In the genomic region with DNA sequence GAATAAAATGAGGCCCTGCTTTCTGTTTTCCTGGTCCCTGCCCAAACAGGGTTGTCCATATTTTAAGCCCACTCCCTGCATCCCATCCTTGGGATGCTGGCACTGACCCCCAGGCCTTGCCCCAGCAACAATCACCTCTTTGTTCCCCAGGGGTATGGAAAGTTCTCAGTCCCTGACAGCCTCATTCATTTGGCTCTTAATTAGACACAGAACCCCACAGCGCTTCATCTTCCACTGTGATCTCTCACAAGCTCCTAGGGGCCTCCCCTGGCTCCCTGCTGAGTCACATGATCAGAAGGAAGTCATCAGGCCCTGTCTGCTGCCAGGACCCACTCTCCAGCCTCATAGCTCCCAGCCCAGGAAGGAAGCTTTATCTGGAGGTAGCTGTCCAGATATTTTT, we compare ENCODE assay signal across 9 mouse cellular contexts.
A peak's percentile ranks its signal among the peaks of the same experiment; 100 is the strongest.
DNase-seq lines count a peak whose midpoint lies in the region; ATAC-seq and TF ChIP-seq lines count a peak whose summit lies in the region.
"Had no signal": no experiment of that assay in that cellular context is flagged by ENCODE, and none has a peak within 500 bp of the region (broad histone marks: within the 10 kb centered on the region; RNA-seq: fewer than 3 reads in every experiment).

No protein-coding gene starts in this region.

- H3K9ac ChIP-seq in embryonic facial prominence, embryonic 11.5 days (replicated peaks; ENCODE audit: low read length), result no peak overlapping the region
- H3K9ac ChIP-seq in hindbrain, postnatal 0 days (replicated peaks; ENCODE audit: low read length), result no peak overlapping the region
- H3K9ac ChIP-seq: embryonic facial prominence, embryonic 15.5 days had no signal

- no peak for ATAC-seq in embryonic facial prominence, embryonic 11.5 days (replicated peaks; ENCODE audit: insufficient number of reproducible peaks, low FRiP score, low TSS enrichment, low read depth)
- ATAC-seq in hindbrain, postnatal 0 days, result peak; percentile 93

- peak; percentile 15 to 16 for DNase-seq in frontal cortex, postnatal 10 days (ENCODE audit: low spot score in 2 of 2)
- DNase-seq in frontal cortex, postnatal 36 days (ENCODE audit: low spot score in 2 of 2), result no peak
- peak; percentile 16 for DNase-seq in 3T3-L1 (ENCODE audit: low read depth, low spot score)
- peak; percentile 49 for DNase-seq in embryonic facial prominence, embryonic 11.5 days (ENCODE audit: low spot score)
- DNase-seq in hindbrain, postnatal 0 days (ENCODE audit: low spot score), result peak; percentile 75
- no peak for DNase-seq in urinary bladder, postnatal 14 days (ENCODE audit: low spot score)
- DNase-seq in lung, postnatal 10 days, result no peak
- no peak for DNase-seq in spleen, adult 12 weeks (ENCODE audit: low spot score)

- no peaks in the 10 kb centered on the region for H3K9me3 ChIP-seq in embryonic facial prominence, embryonic 11.5 days (replicated peaks; ENCODE audit: control insufficient read depth, low read length)
- no peaks in the 10 kb centered on the region for H3K9me3 ChIP-seq in hindbrain, postnatal 0 days (ENCODE audit: low read length)
- H3K9me3 ChIP-seq: embryonic facial prominence, embryonic 15.5 days had no signal

- WGBS in embryonic facial prominence, embryonic 11.5 days, result 31% methylated on average over 1 of the region's 1 CpGs
- 27% methylated on average over 1 of the region's 1 CpGs for WGBS in hindbrain, postnatal 0 days

- no peak overlapping the region for H3K4me3 ChIP-seq in embryonic facial prominence, embryonic 11.5 days (ENCODE audit: low read depth, low read length)
- no peak overlapping the region for H3K4me3 ChIP-seq in hindbrain, postnatal 0 days (ENCODE audit: low read length)
- H3K4me3 ChIP-seq: embryonic facial prominence, embryonic 15.5 days had no signal

- H3K36me3 ChIP-seq in embryonic facial prominence, embryonic 11.5 days (replicated peaks; ENCODE audit: control insufficient read depth, insufficient read depth, low read depth, low read length), result no peaks in the 10 kb centered on the region
- H3K36me3 ChIP-seq in hindbrain, postnatal 0 days (ENCODE audit: insufficient read depth, low read length), result no peaks in the 10 kb centered on the region
- H3K36me3 ChIP-seq: embryonic facial prominence, embryonic 15.5 days had no signal

- H3K4me1 ChIP-seq in embryonic facial prominence, embryonic 11.5 days (ENCODE audit: control insufficient read depth, insufficient read depth, low read length), result no peaks in the 10 kb centered on the region
- H3K4me1 ChIP-seq in hindbrain, postnatal 0 days (ENCODE audit: insufficient read depth, low read length), result peaks cover 5% of the 10 kb centered on the region

- H3K4me2 ChIP-seq in embryonic facial prominence, embryonic 11.5 days (ENCODE audit: low read depth, low read length), result no peak overlapping the region
- no peak overlapping the region for H3K4me2 ChIP-seq in hindbrain, postnatal 0 days (ENCODE audit: low read depth, low read length)
- H3K4me2 ChIP-seq: embryonic facial prominence, embryonic 15.5 days had no signal

- H3K27me3 ChIP-seq in embryonic facial prominence, embryonic 11.5 days (ENCODE audit: control insufficient read depth, insufficient read depth, low read length), result no peaks in the 10 kb centered on the region
- no peaks in the 10 kb centered on the region for H3K27me3 ChIP-seq in hindbrain, postnatal 0 days (ENCODE audit: insufficient read depth, low read length)
- H3K27me3 ChIP-seq: embryonic facial prominence, embryonic 15.5 days had no signal

- no peak for TF ChIP-seq CTCF in hindbrain, postnatal 0 days (IDR thresholded peaks at IDR 0.05; ENCODE audit: low read depth)

- no peak overlapping the region for H3K27ac ChIP-seq in embryonic facial prominence, embryonic 11.5 days (replicated peaks; ENCODE audit: low read depth, low read length)
- H3K27ac ChIP-seq in hindbrain, postnatal 0 days, result no peak overlapping the region
- H3K27ac ChIP-seq: embryonic facial prominence, embryonic 15.5 days had no signal

Comparison
In these comparisons a context has a peak if more than half of its experiments do, and no peak if none do; other contexts are left out.
1. DNase-seq: peak in frontal cortex, postnatal 10 days (2 of 2), 3T3-L1 (single experiment), embryonic facial prominence, embryonic 11.5 days (single experiment) and hindbrain, postnatal 0 days (single experiment); none in frontal cortex, postnatal 36 days (0 of 2), urinary bladder, postnatal 14 days (single experiment), lung, postnatal 10 days (single experiment) and spleen, adult 12 weeks (single experiment).